Mouse (Mus musculus): Measurements from ENCODE around the gene Apob.

Apob gene

GRCm38 (mm10) chr12:8032359-8032755, 54.9 kb downstream of the Apob start:
- DNase-seq (ENCODE audit: inconsistent age in 2 of 2, low spot score in 1 of 2): no peak

GRCm38 (mm10) chr12:8038081-8038730, 60.8 kb downstream of the Apob start:
- DNase-seq (ENCODE audit: inconsistent age in 2 of 2, low spot score in 1 of 2): no peak

- no peak for DNase-seq (ENCODE audit: inconsistent age in 2 of 2, low spot score in 1 of 2)
These were observed 65.4 kb downstream of the Apob start for GRCm38 (mm10) chr12:8042626-8043394.

- no peak for DNase-seq (ENCODE audit: inconsistent age in 2 of 2, low spot score in 1 of 2)
These were observed 69.6 kb downstream of the Apob start for GRCm38 (mm10) chr12:8047046-8047445.

GRCm38 (mm10) chr12:8047789-8048309, 70.4 kb downstream of the Apob start:
- DNase-seq (ENCODE audit: inconsistent age in 2 of 2, low spot score in 1 of 2): no peak

GRCm38 (mm10) chr12:8056001-8056640, 78.7 kb downstream of the Apob start:
- no peak for DNase-seq (ENCODE audit: inconsistent age in 2 of 2, low spot score in 1 of 2)

GRCm38 (mm10) chr12:8059576-8059975, 82.1 kb downstream of the Apob start:
- DNase-seq (ENCODE audit: inconsistent age in 2 of 2, low spot score in 1 of 2): peak; percentile 39 to 90

- no peak for DNase-seq (ENCODE audit: inconsistent age in 2 of 2, low spot score in 1 of 2)
These were observed 86.1 kb downstream of the Apob start for GRCm38 (mm10) chr12:8063363-8064065.
